Mouse (Mus musculus): ENCODE results near the gene Wdhd1.
"Not testable (repeated sequence)": the region's sequence is repeated elsewhere in the genome, so short reads cannot be mapped to it uniquely, and the experiment has no call there.

Wdhd1 gene

DNA sequence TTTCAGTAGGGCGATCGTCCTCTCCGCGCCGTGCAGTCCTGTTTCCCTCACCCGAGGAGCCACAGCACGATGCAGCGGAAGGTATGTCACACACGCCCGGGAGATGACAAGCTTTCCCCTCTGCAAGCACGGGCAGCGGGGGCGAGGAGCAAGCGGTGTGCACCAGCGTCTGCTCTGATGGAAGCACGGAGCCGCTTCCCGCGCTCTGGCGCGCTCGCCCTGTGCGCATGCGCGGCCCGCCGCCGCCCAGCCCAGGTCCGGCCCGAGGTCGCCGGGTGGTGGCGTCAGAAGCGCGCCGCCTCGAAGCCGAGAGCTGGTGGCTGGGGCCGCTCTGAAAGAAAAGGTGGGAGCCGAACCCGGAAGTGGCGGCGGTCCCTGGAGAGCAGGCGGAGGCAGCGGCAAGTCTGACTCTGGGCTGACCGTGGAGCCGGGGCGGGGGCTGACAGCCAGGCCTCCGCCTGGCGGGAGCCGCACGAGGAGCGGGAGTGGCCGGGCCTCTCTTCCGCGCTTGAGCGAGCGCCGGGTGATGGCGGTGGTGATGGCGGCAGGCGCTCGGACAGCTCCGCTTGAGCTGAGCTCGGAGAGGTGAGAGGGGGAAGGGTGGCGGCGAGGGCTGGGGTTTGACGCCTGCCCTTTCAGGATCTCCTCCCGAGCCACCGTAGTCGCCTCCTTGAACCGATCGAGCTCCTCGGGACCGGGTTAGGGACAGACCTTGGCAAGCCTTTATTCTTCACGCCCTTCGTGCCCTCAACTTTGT lies at the start of gene Wdhd1, which contains the start of gene Socs4:
Gene Wdhd1, minus strand, starts transcription at position 221 of the 757 bp plus-strand sequence.
Gene Socs4, plus strand, starts transcription at position 295 of the 757 bp plus-strand sequence.
- peak; percentile 83 for DNase-seq (ENCODE audit: low read depth, low spot score)

DNA sequence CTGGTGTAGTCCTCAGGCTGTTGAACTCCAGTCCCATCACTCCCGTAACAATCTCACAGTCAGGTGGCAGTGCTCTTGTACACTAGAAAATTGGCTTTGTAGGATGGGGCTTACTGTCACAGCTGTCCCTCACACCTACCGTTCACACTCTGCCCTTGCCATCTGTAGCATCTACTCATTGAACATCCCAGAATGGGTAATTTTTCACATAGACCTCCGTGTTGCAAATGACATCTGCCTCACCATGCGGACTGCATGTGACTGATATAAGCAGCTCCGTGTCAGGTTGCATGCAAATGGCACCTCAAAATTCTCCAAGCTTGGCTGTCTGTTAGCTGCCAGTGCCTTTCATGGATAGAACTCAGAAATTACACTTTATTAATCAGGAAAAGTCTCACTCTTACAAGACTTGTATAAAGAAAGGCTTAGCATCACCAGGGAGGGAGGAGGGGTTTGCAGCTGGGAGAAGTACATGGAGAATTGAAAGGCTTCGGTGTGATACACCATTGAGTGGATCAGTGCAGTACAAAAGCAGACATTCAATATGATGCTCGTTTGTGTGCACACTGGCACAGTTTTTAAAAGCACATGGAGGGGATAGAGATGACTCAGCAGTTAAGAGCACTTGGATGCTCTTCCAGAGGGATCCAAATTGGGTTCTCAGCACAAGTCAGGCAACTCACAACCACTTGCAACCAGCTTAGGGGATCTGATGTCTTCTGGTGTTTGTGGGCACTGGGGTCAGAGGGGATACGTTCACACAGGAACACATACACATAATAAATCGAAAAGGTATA lies 49.5 kb upstream of the Wdhd1 start:
- no peak for DNase-seq (ENCODE audit: low read depth, low spot score)

DNA sequence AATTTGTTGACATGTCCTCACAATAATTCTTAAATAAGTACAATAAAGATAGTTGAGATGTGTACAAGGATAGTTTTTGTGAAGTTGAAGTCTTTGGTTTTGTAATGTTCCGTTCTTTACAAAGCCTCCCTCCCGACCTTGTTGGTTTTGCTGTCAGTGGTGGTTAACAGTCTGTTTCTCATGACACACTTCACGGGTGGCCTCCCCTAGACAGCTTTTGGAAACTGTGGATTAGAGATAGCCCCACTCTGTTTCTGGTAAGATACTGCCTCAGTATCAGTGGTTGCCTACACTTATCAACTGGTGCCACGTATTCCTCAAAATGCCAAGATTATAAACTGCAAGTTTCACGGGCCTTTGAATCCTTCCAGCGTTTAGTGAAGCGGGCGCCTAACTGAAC lies 44.9 kb upstream of the Wdhd1 start:
- DNase-seq (ENCODE audit: low read depth, low spot score) = not testable (repeated sequence)

GRCm38 (mm10) chr14:47319362-47319761 lies 42.7 kb upstream of the Wdhd1 start:
- no peak for DNase-seq (ENCODE audit: low read depth, low spot score)

- no peak for DNase-seq (ENCODE audit: low read depth, low spot score)
Observed at GRCm38 (mm10) chr14:47310342-47311181, 33.9 kb upstream of the Wdhd1 start.

- no peak for DNase-seq (ENCODE audit: low read depth, low spot score)
Observed at GRCm38 (mm10) chr14:47309061-47309460, 32.4 kb upstream of the Wdhd1 start.

DNA sequence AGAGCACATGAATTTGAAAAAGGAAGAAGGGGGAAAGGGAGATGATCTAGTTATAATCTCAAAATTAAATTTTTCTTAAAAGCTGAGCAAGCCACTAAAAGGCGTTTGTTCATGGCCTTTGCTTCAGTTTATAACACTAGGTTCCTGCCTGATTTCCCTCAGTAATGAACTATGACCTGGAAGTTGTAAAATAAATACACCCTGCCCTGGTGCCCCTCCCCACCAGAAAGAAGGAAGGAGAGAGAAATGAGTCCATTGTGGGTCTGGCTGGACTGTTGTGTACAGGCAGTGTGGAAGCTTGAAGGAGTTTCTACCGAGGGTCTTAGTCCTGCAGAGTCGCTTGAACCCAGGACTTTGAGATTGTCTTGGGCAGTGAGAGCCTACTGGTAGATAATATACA lies 31.0 kb upstream of the Wdhd1 start:
- DNase-seq (ENCODE audit: low read depth, low spot score) = no peak

- no peak for DNase-seq (ENCODE audit: low read depth, low spot score)
Observed at GRCm38 (mm10) chr14:47305933-47306332, 29.3 kb upstream of the Wdhd1 start.

GRCm38 (mm10) chr14:47304814-47305405 lies 28.3 kb upstream of the Wdhd1 start:
- no peak for DNase-seq (ENCODE audit: low read depth, low spot score)

GRCm38 (mm10) chr14:47302885-47303680 lies 26.4 kb upstream of the Wdhd1 start:
- no peak for DNase-seq (ENCODE audit: low read depth, low spot score)

- DNase-seq (ENCODE audit: low read depth, low spot score) = no peak
Observed at GRCm38 (mm10) chr14:47298819-47299261, 22.2 kb upstream of the Wdhd1 start.

DNA sequence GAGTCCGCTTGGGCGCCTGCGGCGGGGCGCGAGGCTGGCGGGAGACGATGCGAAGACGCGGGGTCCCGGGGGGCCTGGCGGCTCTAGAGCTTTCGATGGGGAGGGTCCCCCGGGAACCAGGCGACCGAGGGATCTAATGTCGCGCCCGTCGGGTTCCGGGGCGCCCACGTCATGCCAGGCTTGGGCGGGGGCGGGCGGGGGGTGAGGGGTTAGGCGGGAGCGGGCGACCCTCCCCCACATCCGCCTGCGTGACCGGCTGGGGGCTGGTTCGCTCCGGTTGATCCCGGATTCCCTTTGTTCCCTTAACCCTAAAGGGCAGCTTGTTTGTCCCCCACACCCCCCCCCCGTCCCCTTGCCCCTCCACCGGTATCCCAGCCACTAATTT lies 21.7 kb upstream of the Wdhd1 start:
- no peak for DNase-seq (ENCODE audit: low read depth, low spot score)

DNA sequence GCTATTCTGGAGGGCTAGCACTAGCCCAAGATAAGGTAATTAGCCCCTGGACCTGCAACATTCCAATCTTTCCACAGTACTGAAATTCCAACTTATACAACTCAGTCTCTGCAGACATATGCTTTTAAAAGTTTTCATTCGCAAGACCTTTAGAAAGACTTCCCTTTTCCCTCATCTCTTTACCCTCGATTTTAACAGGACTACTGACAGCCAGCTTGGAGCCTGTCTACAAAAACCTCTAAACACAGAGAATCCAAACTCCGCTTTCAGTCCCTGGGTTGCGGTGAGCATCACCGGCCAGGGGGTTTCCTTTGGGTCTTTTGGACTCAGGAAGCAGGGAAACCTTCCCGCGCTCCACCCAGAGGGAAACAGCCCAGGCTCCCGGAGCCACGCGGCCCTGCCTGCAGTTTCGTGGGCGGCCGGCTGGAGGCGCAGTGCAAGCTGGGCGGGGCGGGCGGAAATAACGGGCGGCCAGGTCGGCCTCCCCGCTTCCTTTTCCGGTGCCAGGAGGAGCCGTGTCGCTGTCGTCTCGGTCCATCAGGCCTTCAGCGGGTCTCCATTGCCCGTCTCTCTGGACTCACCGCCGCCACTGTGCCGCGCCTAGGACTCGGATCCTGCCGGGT lies 21.2 kb upstream of the Wdhd1 start, which contains the start of gene Mapk1ip1l:
Gene Mapk1ip1l, plus strand, starts transcription at position 482 of the 623 bp plus-strand sequence.
- DNase-seq (ENCODE audit: low read depth, low spot score) = peak; percentile 42

DNA sequence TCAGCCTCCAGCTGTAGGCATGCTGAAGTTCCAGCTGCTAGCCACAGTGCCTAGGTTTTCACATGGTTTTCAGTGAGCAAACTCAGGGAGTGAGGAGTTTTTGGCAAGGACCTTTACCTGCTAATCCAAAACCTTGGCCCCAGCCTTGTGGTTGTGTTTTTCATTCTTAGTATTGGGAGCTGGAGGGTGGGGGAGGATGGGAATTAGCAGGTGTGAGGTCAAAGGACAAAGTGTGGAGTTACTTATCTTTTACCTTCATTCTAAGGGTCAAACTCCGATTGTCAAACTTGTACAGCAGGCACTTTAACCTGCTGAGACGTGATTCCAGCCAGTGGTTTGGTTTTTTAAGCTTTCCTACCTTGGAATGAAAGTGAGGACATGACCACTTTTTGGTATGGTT lies 19.6 kb upstream of the Wdhd1 start:
- DNase-seq (ENCODE audit: low read depth, low spot score) = no peak

DNA sequence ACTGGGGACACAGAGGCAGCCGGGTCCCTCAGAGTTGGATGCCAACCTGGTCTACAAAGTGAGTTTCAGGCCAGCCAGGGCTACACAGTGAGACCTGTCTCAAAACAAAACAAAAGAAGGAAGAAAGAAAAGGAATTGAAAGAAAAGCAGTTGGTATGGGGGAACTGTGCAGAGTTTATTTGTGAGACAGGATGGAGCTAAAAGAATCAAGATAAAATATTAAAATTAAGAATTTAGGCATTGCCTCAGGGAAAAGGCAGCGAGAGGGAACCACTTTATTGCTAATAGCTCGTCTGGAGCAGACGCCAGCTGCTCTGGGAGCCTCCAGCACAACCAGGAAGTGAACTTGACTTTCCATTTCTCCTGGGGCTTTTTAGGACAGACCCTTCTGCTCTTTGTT lies 17.5 kb upstream of the Wdhd1 start:
- DNase-seq (ENCODE audit: low read depth, low spot score) = no peak

DNA sequence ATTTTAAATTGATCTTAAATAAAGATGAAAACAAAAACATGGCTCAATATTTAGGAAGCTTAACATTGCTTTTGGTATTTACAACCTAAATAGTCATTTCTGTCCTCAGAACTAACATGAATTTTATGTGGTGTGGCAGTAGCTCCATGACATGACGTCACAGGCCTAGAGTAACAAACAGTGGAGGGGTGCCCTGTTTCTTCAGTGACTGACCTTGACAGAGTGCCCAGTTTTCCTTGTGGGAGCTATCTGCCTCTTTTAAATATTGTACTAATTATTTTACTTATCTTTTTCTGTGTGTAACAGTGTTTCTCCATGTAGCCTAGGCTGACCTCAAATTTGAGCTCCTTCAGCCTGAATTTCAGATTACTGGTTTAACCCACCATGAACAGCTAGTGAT lies 15.1 kb upstream of the Wdhd1 start:
- no peak for DNase-seq (ENCODE audit: low read depth, low spot score)

DNA sequence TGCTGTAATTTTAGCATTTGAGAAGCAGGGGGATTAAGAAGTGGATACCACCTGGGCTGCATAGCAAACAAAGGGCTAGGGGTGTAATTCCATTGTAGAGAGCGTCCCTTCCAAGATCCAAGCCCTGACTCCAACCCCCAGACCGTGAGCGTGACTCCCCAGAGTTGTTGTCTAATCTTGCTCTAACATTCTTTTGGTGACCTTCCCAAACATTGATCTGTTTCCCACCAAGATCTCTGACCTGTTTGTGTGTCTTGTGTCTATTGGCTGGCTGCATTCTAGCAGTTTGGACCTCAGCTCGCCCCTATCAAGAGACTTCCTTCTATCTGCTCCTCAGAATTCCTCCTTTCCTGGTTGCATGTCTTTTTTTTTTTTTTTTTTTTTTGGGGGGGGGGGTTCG lies 10.4 kb upstream of the Wdhd1 start:
- DNase-seq (ENCODE audit: low read depth, low spot score) = no peak

- no peak for DNase-seq (ENCODE audit: low read depth, low spot score)
Observed at GRCm38 (mm10) chr14:47286215-47286614, 9.6 kb upstream of the Wdhd1 start.

- no peak for DNase-seq (ENCODE audit: low read depth, low spot score)
Observed at GRCm38 (mm10) chr14:47285271-47285670, 8.6 kb upstream of the Wdhd1 start.

- no peak for DNase-seq (ENCODE audit: low read depth, low spot score)
Observed at GRCm38 (mm10) chr14:47283568-47283967, 6.9 kb upstream of the Wdhd1 start.
